Mouse (Mus musculus) embryonic facial prominence, embryonic 11.5 days (tissue): Measurements from ENCODE around the gene Evi2a. TPM values are rescaled to one million over a fixed set of nuclear protein-coding genes. Genes with fewer than 3 reads are reported as not detected.

Source experiments
- ATAC-seq: fragments of 200-750 bp; cut with Nextera tagmentation; replicated peaks from 2 replicates; pipeline ENCODE4 v1.8.0; 2017; ENCODE audit warnings: low read depth; ENCODE audit not compliant: insufficient number of reproducible peaks, low FRiP score, low TSS enrichment
- DNase-seq: peaks from one replicate; pipeline ENCODE4 v3.0.0-alpha.2; 2015; ENCODE audit warnings: low spot score
- H3K27ac ChIP-seq: fragments of 300-500 bp; sonication (generic); replicated peaks from 2 replicates; pipeline ENCODE4 v1.5.1; 2014; ENCODE audit warnings: mild to moderate bottlenecking, low read depth, low read length, control low read depth
- H3K27me3 ChIP-seq: fragments of 300-500 bp; sonication (generic); 2 replicates; pipeline ENCODE4 v1.6.1; 2014; ENCODE audit warnings: mild to moderate bottlenecking, low read length, moderate library complexity, mixed read lengths; ENCODE audit not compliant: control insufficient read depth, insufficient read depth
- H3K36me3 ChIP-seq: fragments of 300-500 bp; sonication (generic); replicated peaks from 2 replicates; pipeline ENCODE4 v1.6.1; 2014; ENCODE audit warnings: low read depth, mild to moderate bottlenecking, low read length, moderate library complexity, mixed read lengths; ENCODE audit not compliant: control insufficient read depth, insufficient read depth
- H3K4me1 ChIP-seq: fragments of 300-500 bp; sonication (generic); 2 replicates; pipeline ENCODE4 v1.6.1; 2014; ENCODE audit warnings: low read length, mixed read lengths; ENCODE audit not compliant: control insufficient read depth, insufficient read depth
- H3K4me2 ChIP-seq: fragments of 300-500 bp; sonication (generic); 2 replicates; pipeline ENCODE4 v1.6.1; 2014; ENCODE audit warnings: low read depth, mild to moderate bottlenecking, control low read depth, low read length, moderate library complexity
- H3K4me3 ChIP-seq: fragments of 300-500 bp; sonication (generic); 2 replicates; pipeline ENCODE4 v1.5.1; 2014; ENCODE audit warnings: low read depth, low read length, control low read depth
- H3K9ac ChIP-seq: fragments of 300-500 bp; sonication (generic); replicated peaks from 2 replicates; pipeline ENCODE4 v1.6.1; 2014; ENCODE audit warnings: mild to moderate bottlenecking, control low read depth, low read length
- H3K9me3 ChIP-seq: fragments of 300-500 bp; sonication (generic); replicated peaks from 2 replicates; pipeline ENCODE4 v1.6.1; 2016; ENCODE audit warnings: mild to moderate bottlenecking, low read length, inconsistent platforms, mixed read lengths; ENCODE audit not compliant: control insufficient read depth
- WGBS: fragments of 180-500 bp; shearing (Covaris S2); extraction: QIAGEN DNeasy Blood & Tissue Kit; methylation state at CpG from one replicate; pipeline ENCODE4 v1.1.7; 2014; 5-methylcytosine and 5-hydroxymethylcytosine counted together
- polyA plus RNA-seq: library from polyadenylated mRNA; unstranded; fragments of >200 nt; fragmentation: Nextera tagmentation; extraction: Ambion mirVana; gene quantifications from 2 replicates; pipeline ENCODE4 v1.2.1, GENCODE M21; 2014

Evi2a gene
- polyA plus RNA-seq, 1 experiment from 2014 or later, result 2.3 TPM

- Histone ChIP-seq H3K4me1 (no peaks in the 10 kb centered on the region), H3K4me3 (no peak within 1 kb of the TSS), H3K27me3 (no peaks in the 10 kb centered on the region), H3K9ac (no peak within 1 kb of the TSS), H3K27ac (no peak within 1 kb of the TSS), H3K36me3 (no peaks in the 10 kb centered on the region), H3K4me2 (no peak within 1 kb of the TSS), H3K9me3 (no peaks in the 10 kb centered on the region)
- 61% methylated on average over 8 of the region's 8 CpGs for WGBS
- no peak for DNase-seq
- ATAC-seq, result no peak
Measured at GRCm38 (mm10) chr11:79503845-79504244, 26.6 kb downstream of the Evi2a start, which contains the start of gene Omg. Gene Omg, minus strand, starts transcription at chr11:79504084.

GRCm38 (mm10) chr11:79502917-79503316, 27.5 kb downstream of the Evi2a start:
- Histone ChIP-seq H3K27ac (no peak overlapping the region), H3K9ac (no peak overlapping the region), H3K27me3 (no peaks in the 10 kb centered on the region), H3K36me3 (no peaks in the 10 kb centered on the region), H3K4me3 (no peak overlapping the region), H3K4me2 (no peak overlapping the region), H3K9me3 (no peaks in the 10 kb centered on the region), H3K4me1 (no peaks in the 10 kb centered on the region)
- ATAC-seq, result no peak
- WGBS, result 70% methylated on average over 2 of the region's 2 CpGs
- DNase-seq, result no peak

- ATAC-seq (no peak), DNase-seq (no peak)
- 84% methylated on average over 10 of the region's 10 CpGs for WGBS
- Histone ChIP-seq H3K9me3 (no peaks in the 10 kb centered on the region), H3K4me2 (no peak overlapping the region), H3K4me1 (no peaks in the 10 kb centered on the region), H3K9ac (no peak overlapping the region), H3K4me3 (no peak overlapping the region), H3K27ac (no peak overlapping the region), H3K36me3 (no peaks in the 10 kb centered on the region), H3K27me3 (no peaks in the 10 kb centered on the region)
Measured at GRCm38 (mm10) chr11:79494976-79495800, 35.2 kb downstream of the Evi2a start.

- Histone ChIP-seq H3K9ac (no peak overlapping the region), H3K9me3 (no peaks in the 10 kb centered on the region), H3K27me3 (no peaks in the 10 kb centered on the region), H3K36me3 (no peaks in the 10 kb centered on the region), H3K4me3 (no peak overlapping the region), H3K4me1 (no peaks in the 10 kb centered on the region), H3K4me2 (no peak overlapping the region), H3K27ac (no peak overlapping the region)
- ATAC-seq (no peak), DNase-seq (no peak)
Measured at GRCm38 (mm10) chr11:79484721-79485120, 45.7 kb downstream of the Evi2a start.

GRCm38 (mm10) chr11:79483876-79484528, 46.4 kb downstream of the Evi2a start:
- DNase-seq (no peak), ATAC-seq (no peak)
- no peaks in the 10 kb centered on the region for H3K4me1 ChIP-seq
- H3K27ac ChIP-seq, result no peak overlapping the region
- H3K4me3 ChIP-seq, result no peak overlapping the region
- no peak overlapping the region for H3K9ac ChIP-seq
- WGBS, result 63% methylated on average over 7 of the region's 7 CpGs
- H3K9me3 ChIP-seq, result no peaks in the 10 kb centered on the region
- H3K4me2 ChIP-seq, result no peak overlapping the region
- H3K27me3 ChIP-seq, result no peaks in the 10 kb centered on the region
- H3K36me3 ChIP-seq, result no peaks in the 10 kb centered on the region

- no peak overlapping the region for H3K4me2 ChIP-seq
- H3K27me3 ChIP-seq, result no peaks in the 10 kb centered on the region
- no peaks in the 10 kb centered on the region for H3K36me3 ChIP-seq
- no peaks in the 10 kb centered on the region for H3K4me1 ChIP-seq
- H3K9ac ChIP-seq, result no peak overlapping the region
- H3K4me3 ChIP-seq, result no peak overlapping the region
- DNase-seq (no peak), ATAC-seq (no peak)
- H3K27ac ChIP-seq, result no peak overlapping the region
- 89% methylated on average over 6 of the region's 6 CpGs for WGBS
- H3K9me3 ChIP-seq, result no peaks in the 10 kb centered on the region
Measured at GRCm38 (mm10) chr11:79483392-79483791, 47.0 kb downstream of the Evi2a start.

Other genes starting within 250 kb of the Evi2a start
- gene Gm9964, start 233.7 kb downstream of the Evi2a start, polyA plus RNA-seq, result not detected in 2 replicates
- gene Nf1, start 190.9 kb downstream of the Evi2a start, polyA plus RNA-seq, result 8.1 and 10.4 TPM in 2 replicates
- 0.21 and 0.58 TPM in 2 replicates for gene Omg, start 26.5 kb downstream of the Evi2a start, polyA plus RNA-seq
- 0.96 TPM in 1 of 2 replicates, not detected in the other for gene Evi2b, start 6.8 kb downstream of the Evi2a start, polyA plus RNA-seq
- gene Evi2, start within 50 bp of the Evi2a start, polyA plus RNA-seq, result 0.38 and 0.88 TPM in 2 replicates
- 9.2 and 9.8 TPM in 2 replicates for gene Rab11fip4, start 60.6 kb upstream of the Evi2a start, polyA plus RNA-seq